In genomic region chr2:137109321-137110213, GRCm38 (mm10) we compare ENCODE assay signal across 8 mouse cellular contexts. TPM values are rescaled to one million over a fixed set of nuclear protein-coding genes. Genes with fewer than 3 reads are reported as not detected.
DNase-seq lines count a peak whose midpoint lies in the region; ATAC-seq lines count a peak whose summit lies in the region.

No protein-coding gene starts in this region.

- WGBS in embryonic facial prominence, embryonic 15.5 days = 53% methylated on average over 15 of the region's 15 CpGs

- no peak overlapping the region for H3K9ac ChIP-seq in embryonic facial prominence, embryonic 15.5 days

- H3K9me3 ChIP-seq in embryonic facial prominence, embryonic 15.5 days (replicated peaks) = no peaks in the 10 kb centered on the region

- no peak for ATAC-seq in embryonic facial prominence, embryonic 15.5 days (ENCODE audit: insufficient number of reproducible peaks, low FRiP score, low TSS enrichment, low read depth)
- no peak for ATAC-seq in erythroblast, adult 5-6 weeks (replicated peaks; ENCODE audit: low FRiP score, poor library complexity, severe bottlenecking)

- peaks cover 70% of the 10 kb centered on the region for H3K4me1 ChIP-seq in embryonic facial prominence, embryonic 15.5 days

- DNase-seq in kidney, adult 9 months = peak; percentile 28
- no peak for DNase-seq in kidney, adult 18-20 months
- peak; percentile 40 to 46 for DNase-seq in heart, postnatal 36 days
- DNase-seq in lung, postnatal 25 days (ENCODE audit: low spot score) = peak; percentile 49
- DNase-seq in B cell, adult 2 months = no peak
- no peak for DNase-seq in cerebellum, adult 11 months

- H3K27ac ChIP-seq in embryonic facial prominence, embryonic 15.5 days (replicated peaks) = peak overlapping the region; percentile 60; the same call in 1 of the 2 replicates

- peak overlapping the region; percentile 22 for H3K4me2 ChIP-seq in embryonic facial prominence, embryonic 15.5 days (replicated peaks)

- no peaks in the 10 kb centered on the region for H3K27me3 ChIP-seq in embryonic facial prominence, embryonic 15.5 days

- no peak overlapping the region for H3K4me3 ChIP-seq in embryonic facial prominence, embryonic 15.5 days (replicated peaks)

- intact Hi-C loops in heart, postnatal 36 days (cut with DNase I) = loop anchor here (10.0 kb wide), 2 partner anchors 835 to 1165 kb away; no protein-coding TSS in a partner anchor

- H3K36me3 ChIP-seq in embryonic facial prominence, embryonic 15.5 days = peaks cover 16% of the 10 kb centered on the region; the same call in 1 of the 2 replicates

RNA-seq across cellular contexts. Expression of gene Jag1, which starts 6.9 kb away (rescaled TPM):
- 30.9 and 32.2 TPM in 2 replicates for polyA plus RNA-seq in embryonic facial prominence, embryonic 15.5 days (2015; fragmentation: Nextera tagmentation; extraction: Ambion mirVana)
- total RNA-seq in heart, postnatal 36 days (2021) = 10 to 100 TPM; 11.5 to 12.7 TPM
- total RNA-seq in erythroblast, adult 5-6 weeks (2015; ENCODE audit: low replicate concordance) = 0.63 and 0.77 TPM in 2 replicates
- 0.14 and 0.34 TPM in 2 replicates for total RNA-seq in erythroblast, adult 5-6 weeks (2017; ENCODE audit: low replicate concordance)

Comparison
In these comparisons a context has a peak if more than half of its experiments do, and no peak if none do; other contexts are left out.
1. DNase-seq: peak in kidney, adult 9 months (single experiment), heart, postnatal 36 days (2 of 2) and lung, postnatal 25 days (single experiment); none in kidney, adult 18-20 months (single experiment), B cell, adult 2 months (0 of 2) and cerebellum, adult 11 months (single experiment).
2. RNA of gene Jag1, which starts 6.9 kb away (total RNA-seq): 11.5 to 12.7 TPM in heart, postnatal 36 days; 0.14 to 0.77 TPM in erythroblast, adult 5-6 weeks; every median in the first group is over 4 times any median in the second.